Mouse (Mus musculus): ENCODE data around the gene Mmp2. TPM values are rescaled to one million over a fixed set of nuclear protein-coding genes. Genes with fewer than 3 reads are reported as not detected.

The Mmp2 gene
- polyA plus RNA-seq, 1 experiment from 2014 or later = 137 TPM

Other genes starting within 250 kb of the Mmp2 start
- gene Irx6, start 153.0 kb upstream of the Mmp2 start, polyA plus RNA-seq (2015; fragmentation: Nextera tagmentation; extraction: Ambion mirVana) = 0.05 and 0.10 TPM in 2 replicates
- 6.1 and 7.3 TPM in 2 replicates for gene Lpcat2, start 28.0 kb downstream of the Mmp2 start, polyA plus RNA-seq (2015; fragmentation: Nextera tagmentation; extraction: Ambion mirVana)
- 0.16 and 0.55 TPM in 2 replicates for gene Capns2, start 74.1 kb downstream of the Mmp2 start, polyA plus RNA-seq (2015; fragmentation: Nextera tagmentation; extraction: Ambion mirVana)
- 0.84 and 2.6 TPM in 2 replicates for gene Slc6a2, start 132.8 kb downstream of the Mmp2 start, polyA plus RNA-seq (2015; fragmentation: Nextera tagmentation; extraction: Ambion mirVana)
- not detected in 2 replicates for gene Ces1a, start 220.9 kb downstream of the Mmp2 start, polyA plus RNA-seq (2015; fragmentation: Nextera tagmentation; extraction: Ambion mirVana)

Data from kidney, embryonic 15.5 days (tissue).